Mouse (Mus musculus) lung, postnatal 0 days (tissue): ENCODE measurements at regions not wholly inside any gene's neighbourhood (a gene's known extent, or its start where the extent isn't known, plus 50 kb on each side); places are given as distances from the start of the nearest gene placed in this dataset.

Experiments used
- CTCF ChIP-seq: IDR thresholded peaks from 2 replicates; pipeline ENCODE4 v1.5.1; 2016; ENCODE audit warnings: antibody characterized with exemption, mild to moderate bottlenecking
- EP300 ChIP-seq: IDR thresholded peaks from 2 replicates; pipeline ENCODE4 v1.6.1; 2016; ENCODE audit warnings: antibody characterized with exemption, mild to moderate bottlenecking, control low read depth

- TF ChIP-seq CTCF (no peak), EP300 (no peak)
Measured at GRCm38 (mm10) chr11:17651389-17652156, 302.1 kb downstream of the Etaa1 start.
